Mouse (Mus musculus): ENCODE data around the gene Slc26a3. TPM values are rescaled to one million over a fixed set of nuclear protein-coding genes. Genes with fewer than 3 reads are reported as not detected.

Gene Slc26a3
- polyA plus RNA-seq, 1 experiment, result not detected

- H3K4me1 ChIP-seq (ENCODE audit: control insufficient read depth, insufficient read depth, insufficient read length), result peaks cover 9% of the 10 kb centered on the region
- TF ChIP-seq CTCF (IDR thresholded peaks at IDR 0.05; ENCODE audit: extremely low read depth, insufficient read depth, insufficient read length, insufficient replicate concordance) (no peak), POLR2A (IDR thresholded peaks at IDR 0.05; ENCODE audit: low read depth, low read length) (no peak)
- peak overlapping the region; percentile 97 for H3K27ac ChIP-seq (ENCODE audit: insufficient read depth, low read length)
- H3K36me3 ChIP-seq (ENCODE audit: control insufficient read depth, insufficient read depth, low read length), result peaks cover under 1% of the 10 kb centered on the region; the same call in 1 of the 2 replicates
- H3K4me3 ChIP-seq (ENCODE audit: extremely low read depth, insufficient read depth, insufficient read length), result peak overlapping the region; percentile 94
- H3K27me3 ChIP-seq (ENCODE audit: control insufficient read depth, insufficient read depth, low read length), result no peaks in the 10 kb centered on the region
- no peak for DNase-seq (ENCODE audit: low read depth in 1 of 2, low spot score in 2 of 2)
- under 1% methylated on average over 25 of the region's 25 CpGs for whole genome bisulfite sequencing
Observed at GRCm38 (mm10) chr12:31498936-31499313, 108.3 kb downstream of the Slc26a3 start.

- H3K4me3 ChIP-seq (ENCODE audit: extremely low read depth, insufficient read depth, insufficient read length), result peak within 1 kb of the TSS; percentile 94
- DNase-seq (ENCODE audit: low read depth in 1 of 2, low spot score in 2 of 2), result peak; percentile 89 to 94
- under 1% methylated on average over 68 of the region's 68 CpGs for WGBS
- H3K4me1 ChIP-seq (ENCODE audit: control insufficient read depth, insufficient read depth, insufficient read length), result peaks cover 9% of the 10 kb centered on the region
- H3K27me3 ChIP-seq (ENCODE audit: control insufficient read depth, insufficient read depth, low read length), result no peaks in the 10 kb centered on the region
- peak within 1 kb of the TSS; percentile 97 for H3K27ac ChIP-seq (ENCODE audit: insufficient read depth, low read length)
- no peaks in the 10 kb centered on the region; the same call in 1 of the 2 replicates for H3K36me3 ChIP-seq (ENCODE audit: control insufficient read depth, insufficient read depth, low read length)
- peak; percentile 72 for TF ChIP-seq POLR2A (IDR thresholded peaks at IDR 0.05; ENCODE audit: low read depth, low read length)
- TF ChIP-seq CTCF (IDR thresholded peaks at IDR 0.05; ENCODE audit: extremely low read depth, insufficient read depth, insufficient read length, insufficient replicate concordance), result no peak
Observed at GRCm38 (mm10) chr12:31499314-31500131, 108.9 kb downstream of the Slc26a3 start, which contains the start of gene Cbll1. Cbll1 (minus strand) TSS chr12:31499616.

- H3K36me3 ChIP-seq (ENCODE audit: control insufficient read depth, insufficient read depth, low read length), result no peaks in the 10 kb centered on the region
- 4% methylated on average over 12 of the region's 12 CpGs for WGBS
- H3K4me1 ChIP-seq (ENCODE audit: control insufficient read depth, insufficient read depth, insufficient read length), result peaks cover 9% of the 10 kb centered on the region
- TF ChIP-seq CTCF (IDR thresholded peaks at IDR 0.05; ENCODE audit: extremely low read depth, insufficient read depth, insufficient read length, insufficient replicate concordance), result no peak
- no peak for TF ChIP-seq POLR2A (IDR thresholded peaks at IDR 0.05; ENCODE audit: low read depth, low read length)
- peak in 1 of 2 experiments; percentile 41 for DNase-seq (ENCODE audit: low read depth in 1 of 2, low spot score in 2 of 2)
- H3K27ac ChIP-seq (ENCODE audit: insufficient read depth, low read length), result peak overlapping the region; percentile 85
- no peaks in the 10 kb centered on the region for H3K27me3 ChIP-seq (ENCODE audit: control insufficient read depth, insufficient read depth, low read length)
- H3K4me3 ChIP-seq (ENCODE audit: extremely low read depth, insufficient read depth, insufficient read length), result peak overlapping the region; percentile 94
Observed at GRCm38 (mm10) chr12:31500196-31500595, 109.5 kb downstream of the Slc26a3 start.

DNA sequence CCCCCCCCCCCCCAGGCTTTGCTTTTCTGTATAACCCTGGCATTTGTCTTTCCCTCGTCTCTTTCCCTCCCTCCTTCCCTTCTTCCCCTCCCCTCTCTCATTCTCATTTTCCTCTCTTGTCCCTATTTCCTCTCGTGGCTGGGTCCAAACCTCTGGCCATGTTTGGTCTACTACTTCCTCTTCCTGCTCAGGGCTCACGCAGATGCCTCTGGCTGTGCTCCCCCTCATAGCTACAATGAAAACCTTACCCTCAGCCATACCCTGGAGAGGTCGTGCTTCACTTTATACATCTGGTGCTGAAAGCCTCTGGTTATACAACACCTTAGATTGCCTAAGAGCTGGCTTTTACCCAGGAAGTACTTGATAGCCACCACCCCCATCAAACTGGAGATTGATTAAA lies 110.6 kb downstream of the Slc26a3 start:
- Histone ChIP-seq H3K27ac (ENCODE audit: insufficient read depth, low read length) (no peak overlapping the region), H3K36me3 (ENCODE audit: control insufficient read depth, insufficient read depth, low read length) (no peaks in the 10 kb centered on the region), H3K4me1 (ENCODE audit: control insufficient read depth, insufficient read depth, insufficient read length) (peaks cover 9% of the 10 kb centered on the region), H3K4me3 (ENCODE audit: extremely low read depth, insufficient read depth, insufficient read length) (no peak overlapping the region), H3K27me3 (ENCODE audit: control insufficient read depth, insufficient read depth, low read length) (no peaks in the 10 kb centered on the region)
- 9% methylated on average over 4 of the region's 4 CpGs for WGBS
- no peak for TF ChIP-seq CTCF (IDR thresholded peaks at IDR 0.05; ENCODE audit: extremely low read depth, insufficient read depth, insufficient read length, insufficient replicate concordance)
- no peak for TF ChIP-seq POLR2A (IDR thresholded peaks at IDR 0.05; ENCODE audit: low read depth, low read length)
- DNase-seq (ENCODE audit: low read depth in 1 of 2, low spot score in 2 of 2), result no peak

- DNase-seq (ENCODE audit: low read depth in 1 of 2, low spot score in 2 of 2), result no peak
- TF ChIP-seq CTCF (IDR thresholded peaks at IDR 0.05; ENCODE audit: extremely low read depth, insufficient read depth, insufficient read length, insufficient replicate concordance), result no peak
- no peak for TF ChIP-seq POLR2A (IDR thresholded peaks at IDR 0.05; ENCODE audit: low read depth, low read length)
- peaks cover 8% of the 10 kb centered on the region for H3K4me1 ChIP-seq (ENCODE audit: control insufficient read depth, insufficient read depth, insufficient read length)
- H3K27me3 ChIP-seq (ENCODE audit: control insufficient read depth, insufficient read depth, low read length), result no peaks in the 10 kb centered on the region
- no peaks in the 10 kb centered on the region for H3K36me3 ChIP-seq (ENCODE audit: control insufficient read depth, insufficient read depth, low read length)
- no peak overlapping the region for H3K4me3 ChIP-seq (ENCODE audit: extremely low read depth, insufficient read depth, insufficient read length)
- H3K27ac ChIP-seq (ENCODE audit: insufficient read depth, low read length), result no peak overlapping the region
Observed at GRCm38 (mm10) chr12:31503211-31503610, 112.5 kb downstream of the Slc26a3 start.

DNA sequence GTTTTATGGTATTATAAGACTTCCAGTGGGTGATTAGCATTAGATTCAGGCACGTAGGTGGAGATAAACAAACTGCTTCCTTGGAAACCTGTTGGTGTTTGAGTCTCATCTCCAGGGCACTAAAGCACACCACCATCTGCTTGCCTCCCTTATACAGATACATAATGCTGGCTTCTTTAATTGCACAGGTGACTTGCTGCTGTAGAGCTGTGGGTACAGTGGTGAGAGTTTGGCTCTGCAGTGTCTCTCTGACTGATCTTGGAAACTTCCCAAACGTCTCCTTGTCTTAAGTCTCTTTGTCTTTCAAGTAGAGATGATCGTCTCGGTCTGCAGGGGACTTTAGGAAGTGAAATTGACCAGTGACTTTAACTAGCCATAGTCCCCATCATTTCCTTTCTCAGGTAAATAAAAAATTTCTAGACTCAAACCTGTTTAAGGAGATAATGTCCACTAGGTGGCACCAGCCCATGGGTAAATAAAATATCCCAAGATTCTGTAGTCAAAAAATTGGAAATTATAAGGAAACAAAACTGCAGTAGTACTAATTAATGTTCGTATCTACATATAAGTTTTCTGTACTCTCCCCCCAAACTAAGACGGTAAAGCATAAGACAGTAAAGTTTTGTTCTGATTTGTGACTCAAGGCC lies 117.2 kb downstream of the Slc26a3 start:
- TF ChIP-seq POLR2A (IDR thresholded peaks at IDR 0.05; ENCODE audit: low read depth, low read length) (no peak), CTCF (IDR thresholded peaks at IDR 0.05; ENCODE audit: extremely low read depth, insufficient read depth, insufficient read length, insufficient replicate concordance) (no peak)
- no peaks in the 10 kb centered on the region for H3K4me1 ChIP-seq (ENCODE audit: control insufficient read depth, insufficient read depth, insufficient read length)
- no peaks in the 10 kb centered on the region for H3K36me3 ChIP-seq (ENCODE audit: control insufficient read depth, insufficient read depth, low read length)
- WGBS, result 42% methylated on average over 6 of the region's 6 CpGs
- H3K27ac ChIP-seq (ENCODE audit: insufficient read depth, low read length), result no peak overlapping the region
- DNase-seq (ENCODE audit: low read depth in 1 of 2, low spot score in 2 of 2), result peak in 1 of 2 experiments; percentile 4
- no peak overlapping the region for H3K4me3 ChIP-seq (ENCODE audit: extremely low read depth, insufficient read depth, insufficient read length)
- no peaks in the 10 kb centered on the region; the same call in 1 of the 2 replicates for H3K27me3 ChIP-seq (ENCODE audit: control insufficient read depth, insufficient read depth, low read length)
